Mouse (Mus musculus): ENCODE measurements around the gene Fzd2. TPM values are rescaled to one million over a fixed set of nuclear protein-coding genes. Genes with fewer than 3 reads are reported as not detected.

The Fzd2 gene
- total RNA-seq (2021) (1 to 10 TPM; 2.6 to 2.8 TPM), polyA plus RNA-seq (2012; rRNA removed) (7.2 and 10.0 TPM in 2 replicates)
- long read RNA-seq, partial matches to known transcripts = 0 of 2 reads
- long read RNA-seq, other reads (novel, unspliced or antisense) = 0 of 2 reads

- Histone ChIP-seq H3K9ac (ENCODE audit: low read depth, low read length) (peak within 1 kb of the TSS; percentile 77), H3K4me1 (ENCODE audit: control insufficient read depth, insufficient read depth, low read length) (peaks cover 2% of the 10 kb centered on the region; the same call in 1 of the 2 replicates), H3K27me3 (ENCODE audit: control insufficient read depth, insufficient read depth, low read length) (peaks cover 8% of the 10 kb centered on the region; the same call in 1 of the 2 replicates), H3K27ac (peak within 1 kb of the TSS; percentile 80), H3K36me3 (ENCODE audit: control insufficient read depth, insufficient read depth, low read length) (no peaks in the 10 kb centered on the region), H3K4me3 (peak within 1 kb of the TSS; percentile 71), H3K79me2 (replicated peaks; ENCODE audit: control insufficient read depth, insufficient read depth, low read length) (no peaks in the 10 kb centered on the region)
- intact Hi-C loops (cut with DNase I) = loop anchor here (1.0 kb wide), 1 partner anchor 48 kb away; the partner anchor contains the start of gene Gpatch8
- DNase-seq = peak; percentile 79 to 88
- WGBS = under 1% methylated on average over 31 of the region's 31 CpGs
- TF ChIP-seq EP300 (IDR thresholded peaks at IDR 0.05; ENCODE audit: insufficient read depth, low read depth, low read length) = no peak
- TF ChIP-seq POLR2A (IDR thresholded peaks at IDR 0.05; ENCODE audit: insufficient read depth, low read depth, low read length) = peak; percentile 39; the same call in 1 of the 2 replicates
- TF ChIP-seq CTCF (IDR thresholded peaks at IDR 0.05) = no peak
These were observed at the start of gene Fzd2 for GRCm38 (mm10) chr11:102604010-102604584. TSS of gene Fzd2 (plus strand) at chr11:102604396.

GRCm38 (mm10) chr11:102555400-102556030 lies 48.7 kb upstream of the Fzd2 start:
- no peak for TF ChIP-seq CTCF (IDR thresholded peaks at IDR 0.05)
- TF ChIP-seq EP300 (IDR thresholded peaks at IDR 0.05; ENCODE audit: insufficient read depth, low read depth, low read length) = no peak
- TF ChIP-seq POLR2A (IDR thresholded peaks at IDR 0.05; ENCODE audit: insufficient read depth, low read depth, low read length) = no peak
- intact Hi-C loops (cut with DNase I) = loop anchor here (1.0 to 5.0 kb wide), 3 partner anchors 49 to 263 kb away; partner anchors contain the start of gene Fzd2
- DNase-seq = no peak

GRCm38 (mm10) chr11:102556031-102556715 lies 48.0 kb upstream of the Fzd2 start, which contains the start of gene Gpatch8:
TSS of gene Gpatch8 (minus strand) at chr11:102556392.
- H3K79me2 ChIP-seq (replicated peaks; ENCODE audit: control insufficient read depth, insufficient read depth, low read length) = peaks cover 3% of the 10 kb centered on the region; the same call in 1 of the 2 replicates
- TF ChIP-seq CTCF (IDR thresholded peaks at IDR 0.05) (peak; percentile 25; the same call in 1 of the 2 replicates), POLR2A (IDR thresholded peaks at IDR 0.05; ENCODE audit: insufficient read depth, low read depth, low read length) (peak; percentile 77), EP300 (IDR thresholded peaks at IDR 0.05; ENCODE audit: insufficient read depth, low read depth, low read length) (peak; percentile 72; the same call in 1 of the 2 replicates)
- DNase-seq = peak; percentile 95 to 97
- H3K27ac ChIP-seq = peak within 1 kb of the TSS; percentile 96
- under 1% methylated on average over 50 of the region's 55 CpGs for WGBS
- peak within 1 kb of the TSS; percentile 94 for H3K9ac ChIP-seq (ENCODE audit: low read depth, low read length)
- H3K4me1 ChIP-seq (ENCODE audit: control insufficient read depth, insufficient read depth, low read length) = peaks cover 6% of the 10 kb centered on the region
- H3K27me3 ChIP-seq (ENCODE audit: control insufficient read depth, insufficient read depth, low read length) = no peaks in the 10 kb centered on the region
- intact Hi-C loops (cut with DNase I) = loop anchor here (1.0 to 5.0 kb wide), 3 partner anchors 48 to 264 kb away; partner anchors contain the start of gene Fzd2
- peaks cover 12% of the 10 kb centered on the region for H3K36me3 ChIP-seq (ENCODE audit: control insufficient read depth, insufficient read depth, low read length)
- H3K4me3 ChIP-seq = peak within 1 kb of the TSS; percentile 65

More at GRCm38 (mm10) chr11:102555400-102556030, 48.7 kb upstream of the Fzd2 start:
- Histone ChIP-seq H3K27ac (peak overlapping the region; percentile 96), H3K4me1 (ENCODE audit: control insufficient read depth, insufficient read depth, low read length) (peaks cover 6% of the 10 kb centered on the region), H3K27me3 (ENCODE audit: control insufficient read depth, insufficient read depth, low read length) (no peaks in the 10 kb centered on the region), H3K9ac (ENCODE audit: low read depth, low read length) (peak overlapping the region; percentile 94), H3K4me3 (peak overlapping the region; percentile 65), H3K36me3 (ENCODE audit: control insufficient read depth, insufficient read depth, low read length) (peaks cover 14% of the 10 kb centered on the region), H3K79me2 (replicated peaks; ENCODE audit: control insufficient read depth, insufficient read depth, low read length) (peaks cover 3% of the 10 kb centered on the region; the same call in 1 of the 2 replicates)
- under 1% methylated on average over 39 of the region's 39 CpGs for WGBS

GRCm38 (mm10) chr11:102556716-102557074 lies 47.5 kb upstream of the Fzd2 start:
- 3% methylated on average over 3 of the region's 3 CpGs for WGBS
- Histone ChIP-seq H3K4me3 (peak overlapping the region; percentile 65), H3K4me1 (ENCODE audit: control insufficient read depth, insufficient read depth, low read length) (peaks cover 6% of the 10 kb centered on the region), H3K27ac (peak overlapping the region; percentile 96), H3K36me3 (ENCODE audit: control insufficient read depth, insufficient read depth, low read length) (peaks cover 12% of the 10 kb centered on the region), H3K79me2 (replicated peaks; ENCODE audit: control insufficient read depth, insufficient read depth, low read length) (peaks cover 3% of the 10 kb centered on the region; the same call in 1 of the 2 replicates), H3K9ac (ENCODE audit: low read depth, low read length) (no peak overlapping the region), H3K27me3 (ENCODE audit: control insufficient read depth, insufficient read depth, low read length) (no peaks in the 10 kb centered on the region)
- intact Hi-C loops (cut with DNase I) = loop anchor here (1.0 to 5.0 kb wide), 3 partner anchors 48 to 264 kb away; partner anchors contain the start of gene Fzd2
- TF ChIP-seq CTCF (IDR thresholded peaks at IDR 0.05) = no peak
- no peak for DNase-seq

- H3K27ac ChIP-seq = no peak overlapping the region
- peaks cover 6% of the 10 kb centered on the region for H3K4me1 ChIP-seq (ENCODE audit: control insufficient read depth, insufficient read depth, low read length)
- 85% methylated on average over 1 of the region's 1 CpGs for WGBS
- H3K9ac ChIP-seq (ENCODE audit: low read depth, low read length) = no peak overlapping the region
- no peak for TF ChIP-seq EP300 (IDR thresholded peaks at IDR 0.05; ENCODE audit: insufficient read depth, low read depth, low read length)
- TF ChIP-seq POLR2A (IDR thresholded peaks at IDR 0.05; ENCODE audit: insufficient read depth, low read depth, low read length) = no peak
- TF ChIP-seq CTCF (IDR thresholded peaks at IDR 0.05) = no peak
- intact Hi-C loops (cut with DNase I) = loop anchor here (5.0 kb wide), 1 partner anchor 265 kb away; no protein-coding TSS in a partner anchor
- H3K27me3 ChIP-seq (ENCODE audit: control insufficient read depth, insufficient read depth, low read length) = no peaks in the 10 kb centered on the region
- peaks cover 3% of the 10 kb centered on the region; the same call in 1 of the 2 replicates for H3K79me2 ChIP-seq (replicated peaks; ENCODE audit: control insufficient read depth, insufficient read depth, low read length)
- DNase-seq = no peak
- H3K36me3 ChIP-seq (ENCODE audit: control insufficient read depth, insufficient read depth, low read length) = peaks cover 12% of the 10 kb centered on the region; the same call in 1 of the 2 replicates
- no peak overlapping the region for H3K4me3 ChIP-seq
These were observed 46.8 kb upstream of the Fzd2 start for GRCm38 (mm10) chr11:102557386-102557785.
